Mouse (Mus musculus) kidney, postnatal 0 days (tissue): ENCODE measurements around the gene Tysnd1. TPM values are rescaled to one million over a fixed set of nuclear protein-coding genes. Genes with fewer than 3 reads are reported as not detected.

Source experiments
- ATAC-seq: fragments of 200-750 bp; cut with Nextera tagmentation; replicated peaks from 2 replicates; pipeline ENCODE4 v1.8.0; 2017; ENCODE audit warnings: low read depth, moderate number of reproducible peaks, moderate TSS enrichment, moderate library complexity; ENCODE audit not compliant: low FRiP score
- DNase-seq: peaks from one replicate; pipeline ENCODE4 v3.0.0-alpha.2; 2016; ENCODE audit warnings: low spot score
- H3K27ac ChIP-seq: fragments of 300-500 bp; sonication (generic); 2 replicates; pipeline ENCODE4 v1.5.1; 2014; ENCODE audit warnings: mild to moderate bottlenecking
- H3K27me3 ChIP-seq: fragments of 300-500 bp; sonication (generic); 2 replicates; pipeline ENCODE4 v1.6.1; 2014; ENCODE audit warnings: low read length, mixed read lengths; ENCODE audit not compliant: insufficient read depth
- H3K36me3 ChIP-seq: fragments of 300-500 bp; sonication (generic); 2 replicates; pipeline ENCODE4 v1.6.1; 2014; ENCODE audit warnings: low read length, mixed read lengths; ENCODE audit not compliant: insufficient read depth
- H3K4me1 ChIP-seq: fragments of 300-500 bp; sonication (generic); replicated peaks from 2 replicates; pipeline ENCODE4 v1.6.1; 2014; ENCODE audit warnings: antibody characterized with exemption, low read length, mixed read lengths; ENCODE audit not compliant: insufficient read depth
- H3K4me2 ChIP-seq: fragments of 300-500 bp; sonication (generic); 2 replicates; pipeline ENCODE4 v1.6.1; 2014; ENCODE audit warnings: mild to moderate bottlenecking, low read length, moderate library complexity, mixed read lengths
- H3K4me3 ChIP-seq: fragments of 300-500 bp; sonication (generic); replicated peaks from 2 replicates; pipeline ENCODE4 v1.5.1; 2014; ENCODE audit warnings: low read depth, low read length
- H3K9ac ChIP-seq: fragments of 300-500 bp; sonication (generic); 2 replicates; pipeline ENCODE4 v1.6.1; 2014; ENCODE audit warnings: low read depth, low read length
- H3K9me3 ChIP-seq: fragments of 300-500 bp; sonication (generic); replicated peaks from 2 replicates; pipeline ENCODE4 v1.6.1; 2016; ENCODE audit warnings: low read length, inconsistent platforms, mixed read lengths
- CTCF ChIP-seq: IDR thresholded peaks from 2 replicates; pipeline ENCODE4 v1.5.1; 2016; ENCODE audit warnings: antibody characterized with exemption, low read depth, mild to moderate bottlenecking, moderate library complexity
- WGBS: fragments of 180-500 bp; shearing (Covaris S2); extraction: QIAGEN DNeasy Blood & Tissue Kit; methylation state at CpG from one replicate; pipeline ENCODE4 v1.1.7; 2014; 5-methylcytosine and 5-hydroxymethylcytosine counted together
- polyA plus RNA-seq: library from polyadenylated mRNA; unstranded; fragments of >200 nt; fragmentation: Nextera tagmentation; extraction: Ambion mirVana; gene quantifications from 2 replicates; pipeline ENCODE4 v1.2.1, GENCODE M21; 2015

Gene Tysnd1
- polyA plus RNA-seq, 1 experiment from 2014 or later, result 49.6 TPM

GRCm38 (mm10) chr10:61680015-61680913, 15.1 kb upstream of the Tysnd1 start, which contains the start of gene Sar1a:
Sar1a (plus strand) TSS chr10:61680299.
- peak; percentile 98 for DNase-seq
- WGBS, result under 1% methylated on average over 77 of the region's 84 CpGs

GRCm38 (mm10) chr10:61689405-61689804, 5.9 kb upstream of the Tysnd1 start:
- TF ChIP-seq CTCF, result no peak
- 85% methylated on average over 8 of the region's 8 CpGs for WGBS
- no peak overlapping the region for H3K9ac ChIP-seq
- H3K27ac ChIP-seq, result no peak overlapping the region
- no peaks in the 10 kb centered on the region for H3K9me3 ChIP-seq
- DNase-seq (no peak), ATAC-seq (no peak)
- H3K4me2 ChIP-seq, result no peak overlapping the region
- H3K36me3 ChIP-seq, result peaks cover 69% of the 10 kb centered on the region
- H3K4me3 ChIP-seq, result no peak overlapping the region
- no peaks in the 10 kb centered on the region for H3K27me3 ChIP-seq
- no peaks in the 10 kb centered on the region for H3K4me1 ChIP-seq

More at GRCm38 (mm10) chr10:61680015-61680913, 15.1 kb upstream of the Tysnd1 start, which contains the start of gene Sar1a:
- peak within 1 kb of the TSS; percentile 92 for H3K4me3 ChIP-seq
- H3K36me3 ChIP-seq, result 0 out of 2 replicates have a peak, but pooled peaks cover 10% of the 10 kb centered on the region
- H3K9ac ChIP-seq, result peak within 1 kb of the TSS; percentile 91
- ATAC-seq, result peak; percentile 99
- peak within 1 kb of the TSS; percentile 89 for H3K4me2 ChIP-seq
- peak within 1 kb of the TSS; percentile 90 for H3K27ac ChIP-seq
- peaks cover 7% of the 10 kb centered on the region; the same call in 1 of the 2 replicates for H3K4me1 ChIP-seq
- no peaks in the 10 kb centered on the region for H3K27me3 ChIP-seq
- TF ChIP-seq CTCF, result no peak
- no peaks in the 10 kb centered on the region for H3K9me3 ChIP-seq

GRCm38 (mm10) chr10:61693563-61693962, 1.8 kb upstream of the Tysnd1 start:
- no peak for ATAC-seq
- peaks cover 45% of the 10 kb centered on the region for H3K36me3 ChIP-seq
- no peak overlapping the region for H3K4me2 ChIP-seq
- H3K9me3 ChIP-seq, result no peaks in the 10 kb centered on the region
- peaks cover 12% of the 10 kb centered on the region for H3K4me1 ChIP-seq
- no peak for TF ChIP-seq CTCF
- WGBS, result 75% methylated on average over 4 of the region's 4 CpGs
- H3K27ac ChIP-seq, result no peak overlapping the region
- no peaks in the 10 kb centered on the region for H3K27me3 ChIP-seq
- DNase-seq, result no peak
- no peak overlapping the region for H3K4me3 ChIP-seq
- H3K9ac ChIP-seq, result no peak overlapping the region

DNA sequence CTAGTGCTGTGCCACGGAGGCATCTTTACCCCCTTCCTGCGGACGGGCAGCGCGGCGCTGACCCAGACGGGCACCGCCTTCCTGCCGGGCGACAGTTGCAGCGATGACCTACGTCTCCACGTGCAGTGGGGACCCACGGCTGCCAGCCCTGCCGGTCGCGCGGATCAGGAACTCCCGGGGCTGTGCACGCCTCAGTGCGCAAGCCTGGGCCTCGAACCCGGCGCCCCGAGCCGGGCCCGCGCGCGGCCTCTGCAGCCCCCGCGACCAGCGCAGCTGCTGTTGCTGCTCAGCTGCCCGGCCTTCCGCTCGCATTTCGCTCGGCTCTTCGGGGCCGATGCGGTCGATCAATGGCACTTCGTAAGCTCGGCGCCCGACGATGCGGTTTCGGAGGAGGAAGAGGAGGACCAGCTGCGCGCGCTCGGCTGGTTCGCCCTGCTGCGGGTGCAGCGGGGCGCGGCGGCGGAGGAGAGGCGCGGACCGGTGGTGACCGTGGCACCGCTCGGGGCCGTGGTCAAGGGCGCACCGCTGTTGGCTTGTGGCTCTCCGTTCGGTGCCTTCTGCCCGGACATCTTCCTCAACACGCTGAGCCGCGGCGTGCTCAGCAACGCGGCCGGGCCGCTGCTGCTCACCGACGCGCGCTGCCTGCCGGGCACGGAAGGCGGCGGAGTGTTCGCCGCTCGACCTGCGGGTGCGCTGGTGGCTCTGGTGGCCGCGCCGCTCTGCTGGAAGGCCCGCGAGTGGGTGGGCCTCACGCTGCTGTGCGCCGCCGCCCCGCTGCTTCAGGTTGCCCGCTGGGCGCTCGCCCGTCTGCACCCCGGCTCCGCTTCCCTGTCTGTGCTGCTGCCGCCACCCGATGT, 617 bp downstream of the Tysnd1 start:
- H3K9me3 ChIP-seq, result no peaks in the 10 kb centered on the region
- peak overlapping the region; percentile 67; the same call in 1 of the 2 replicates for H3K27ac ChIP-seq
- WGBS, result 1% methylated on average over 101 of the region's 111 CpGs
- DNase-seq (no peak), ATAC-seq (peak; percentile 23; the same call in 1 of the 2 replicates)
- no peak for TF ChIP-seq CTCF
- H3K27me3 ChIP-seq, result no peaks in the 10 kb centered on the region
- H3K4me3 ChIP-seq, result peak overlapping the region; percentile 96
- H3K4me2 ChIP-seq, result peak overlapping the region; percentile 100
- H3K36me3 ChIP-seq, result peaks cover 27% of the 10 kb centered on the region
- peak overlapping the region; percentile 84 for H3K9ac ChIP-seq
- H3K4me1 ChIP-seq, result peaks cover 12% of the 10 kb centered on the region

- WGBS, result 7% methylated on average over 16 of the region's 19 CpGs
- H3K4me3 ChIP-seq, result peak overlapping the region; percentile 96
- TF ChIP-seq CTCF, result no peak
- DNase-seq (no peak), ATAC-seq (no peak)
- peaks cover 12% of the 10 kb centered on the region for H3K4me1 ChIP-seq
- H3K9ac ChIP-seq, result peak overlapping the region; percentile 84
- H3K9me3 ChIP-seq, result no peaks in the 10 kb centered on the region
- H3K27me3 ChIP-seq, result no peaks in the 10 kb centered on the region
- peak overlapping the region; percentile 67 for H3K27ac ChIP-seq
- H3K4me2 ChIP-seq, result peak overlapping the region; percentile 100
- peaks cover 24% of the 10 kb centered on the region; the same call in 1 of the 2 replicates for H3K36me3 ChIP-seq
Measured at GRCm38 (mm10) chr10:61696560-61696823, 1.2 kb downstream of the Tysnd1 start.

- peak overlapping the region; percentile 57; the same call in 1 of the 2 replicates for H3K27ac ChIP-seq
- H3K9me3 ChIP-seq, result no peaks in the 10 kb centered on the region
- no peak overlapping the region for H3K4me3 ChIP-seq
- DNase-seq (no peak), ATAC-seq (peak; percentile 74)
- H3K36me3 ChIP-seq, result peaks cover 24% of the 10 kb centered on the region; the same call in 1 of the 2 replicates
- peak overlapping the region; percentile 84 for H3K9ac ChIP-seq
- no peaks in the 10 kb centered on the region for H3K27me3 ChIP-seq
- no peak for TF ChIP-seq CTCF
- peaks cover 12% of the 10 kb centered on the region for H3K4me1 ChIP-seq
- H3K4me2 ChIP-seq, result peak overlapping the region; percentile 100
- WGBS, result 78% methylated on average over 2 of the region's 2 CpGs
Measured at GRCm38 (mm10) chr10:61697028-61697427, 1.7 kb downstream of the Tysnd1 start.
